Mouse (Mus musculus): ENCODE results near the gene Mink1. TPM values are rescaled to one million over a fixed set of nuclear protein-coding genes. Genes with fewer than 3 reads are reported as not detected.

Gene Mink1
- polyA plus RNA-seq, 1 experiment from 2014 or later, result 16.0 TPM

DNA sequence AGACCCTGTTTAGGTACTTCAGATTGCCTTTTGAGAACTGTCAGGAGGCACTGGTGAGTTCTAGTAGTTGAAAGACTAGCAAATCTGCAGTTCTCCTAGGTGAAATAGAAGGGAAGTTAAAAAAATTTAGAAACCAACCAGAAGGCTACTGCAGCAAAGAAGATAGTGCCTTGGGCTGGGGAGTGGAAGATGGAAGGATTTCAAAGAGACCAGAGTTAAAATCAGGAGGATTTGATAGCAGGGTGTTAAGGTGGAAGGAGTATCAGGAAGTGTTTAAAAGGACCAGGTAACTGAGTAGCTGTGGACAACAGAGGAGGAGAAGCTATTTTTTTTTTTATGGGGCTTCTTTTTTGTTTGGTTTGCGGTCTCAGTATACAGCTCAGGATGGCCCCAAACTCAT is 75.1 kb downstream of the Mink1 start:
- peak overlapping the region; percentile 52 for H3K4me2 ChIP-seq
- DNase-seq (ENCODE audit: low spot score), result no peak
- H3K4me1 ChIP-seq (replicated peaks; ENCODE audit: control insufficient read depth, insufficient read depth, low read length), result peaks cover 34% of the 10 kb centered on the region
- ATAC-seq (replicated peaks; ENCODE audit: low FRiP score), result no peak
- no peak overlapping the region for H3K4me3 ChIP-seq (ENCODE audit: low read depth, low read length)
- H3K36me3 ChIP-seq (ENCODE audit: control insufficient read depth, insufficient read depth, low read length), result 0 out of 2 replicates have a peak, but pooled peaks cover under 1% of the 10 kb centered on the region
- no peaks in the 10 kb centered on the region for H3K9me3 ChIP-seq (ENCODE audit: control insufficient read depth, low read length)
- no peak overlapping the region for H3K9ac ChIP-seq (ENCODE audit: low read depth, low read length)
- WGBS, result 82% methylated on average over 1 of the region's 1 CpGs
- peak overlapping the region; percentile 82 for H3K27ac ChIP-seq (ENCODE audit: low read depth, low read length)
- no peaks in the 10 kb centered on the region for H3K27me3 ChIP-seq (replicated peaks; ENCODE audit: control insufficient read depth, insufficient read depth, low read length)

DNA sequence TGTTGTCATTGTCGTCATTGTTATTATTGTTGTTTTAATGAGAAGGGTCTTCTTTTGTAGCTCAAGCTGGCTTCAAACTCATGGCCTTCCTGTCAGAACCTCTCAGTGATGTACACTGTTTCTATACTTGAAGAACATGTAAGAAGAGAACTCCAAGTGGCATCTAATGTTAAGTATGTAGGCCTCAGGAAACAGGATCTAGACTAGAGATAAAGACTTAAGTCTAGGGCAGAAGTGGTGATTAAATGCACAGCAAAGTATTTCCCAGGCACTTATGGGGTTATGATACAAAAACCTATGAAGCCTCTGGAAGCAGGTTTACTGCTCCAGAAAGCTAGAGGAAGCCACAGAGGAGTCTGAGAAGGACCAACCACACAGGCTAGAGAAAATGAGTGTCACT is 75.6 kb downstream of the Mink1 start:
- ATAC-seq (replicated peaks; ENCODE audit: low FRiP score) (no peak), DNase-seq (ENCODE audit: low spot score) (no peak)
- peak overlapping the region; percentile 23; the same call in 1 of the 2 replicates for H3K4me3 ChIP-seq (ENCODE audit: low read depth, low read length)
- H3K36me3 ChIP-seq (ENCODE audit: control insufficient read depth, insufficient read depth, low read length), result peaks cover 4% of the 10 kb centered on the region; the same call in 1 of the 2 replicates
- H3K27me3 ChIP-seq (replicated peaks; ENCODE audit: control insufficient read depth, insufficient read depth, low read length), result no peaks in the 10 kb centered on the region
- peak overlapping the region; percentile 82 for H3K27ac ChIP-seq (ENCODE audit: low read depth, low read length)
- peak overlapping the region; percentile 47 for H3K9ac ChIP-seq (ENCODE audit: low read depth, low read length)
- no peaks in the 10 kb centered on the region for H3K9me3 ChIP-seq (ENCODE audit: control insufficient read depth, low read length)
- peak overlapping the region; percentile 52 for H3K4me2 ChIP-seq
- H3K4me1 ChIP-seq (replicated peaks; ENCODE audit: control insufficient read depth, insufficient read depth, low read length), result peaks cover 34% of the 10 kb centered on the region
- 57% methylated on average over 1 of the region's 1 CpGs for WGBS

DNA sequence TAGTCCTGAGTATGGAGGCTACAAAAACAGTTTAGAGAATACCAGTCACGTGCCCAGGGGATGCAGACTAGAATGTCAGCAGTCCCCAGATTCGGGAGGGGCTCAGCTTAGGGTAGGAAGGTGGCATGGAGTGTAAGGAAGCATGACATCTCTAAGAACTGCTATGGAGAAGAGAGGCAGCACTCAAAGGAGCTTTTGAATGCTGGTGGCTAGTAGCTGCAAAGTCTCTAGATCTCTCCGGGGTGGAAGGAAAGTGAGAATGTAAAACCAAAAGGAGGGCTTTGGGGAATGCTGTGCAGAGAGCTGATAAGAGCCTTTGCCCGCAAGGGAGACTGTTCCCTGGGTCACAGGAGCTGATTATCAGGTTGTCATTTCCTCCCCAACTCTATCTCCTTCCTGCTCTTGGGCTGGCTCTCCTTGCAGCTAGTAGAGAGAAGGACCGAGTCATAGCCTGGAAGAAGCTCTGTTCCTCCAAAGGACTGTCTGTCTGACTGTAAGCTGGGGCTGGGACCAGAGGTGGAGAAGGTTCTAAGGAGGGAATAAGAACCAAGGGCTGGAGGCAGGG is 76.1 kb downstream of the Mink1 start, which contains the start of gene Gp1ba:
TSS of gene Gp1ba (plus strand) at position 409 of the 565 bp plus-strand sequence.
- peak within 1 kb of the TSS; percentile 52 for H3K4me2 ChIP-seq
- H3K27ac ChIP-seq (ENCODE audit: low read depth, low read length), result peak within 1 kb of the TSS; percentile 82

DNA sequence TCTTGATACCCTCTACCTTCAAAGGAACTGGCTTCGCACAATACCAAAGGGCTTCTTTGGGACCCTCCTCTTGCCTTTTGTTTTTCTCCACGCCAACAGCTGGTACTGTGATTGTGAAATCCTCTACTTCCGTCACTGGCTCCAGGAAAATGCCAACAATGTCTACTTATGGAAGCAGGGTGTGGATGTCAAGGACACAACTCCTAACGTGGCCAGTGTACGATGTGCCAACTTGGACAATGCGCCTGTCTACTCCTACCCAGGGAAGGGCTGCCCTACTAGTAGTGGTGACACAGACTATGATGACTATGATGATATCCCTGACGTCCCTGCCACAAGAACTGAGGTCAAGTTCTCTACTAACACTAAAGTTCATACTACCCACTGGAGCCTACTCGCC is 77.3 kb downstream of the Mink1 start:
- 79% methylated on average over 8 of the region's 8 CpGs for WGBS
- Histone ChIP-seq H3K27ac (ENCODE audit: low read depth, low read length) (0 out of 2 replicates have a peak overlapping the region, but pooled peaks have one; percentile 82), H3K9ac (ENCODE audit: low read depth, low read length) (0 out of 2 replicates have a peak overlapping the region, but pooled peaks have one; percentile 11)

More for the DNA sequence above, 76.1 kb downstream of the Mink1 start, which contains the start of gene Gp1ba:
- Histone ChIP-seq H3K9me3 (ENCODE audit: control insufficient read depth, low read length) (no peaks in the 10 kb centered on the region), H3K4me3 (ENCODE audit: low read depth, low read length) (peak within 1 kb of the TSS; percentile 23), H3K9ac (ENCODE audit: low read depth, low read length) (peak within 1 kb of the TSS; percentile 47), H3K4me1 (replicated peaks; ENCODE audit: control insufficient read depth, insufficient read depth, low read length) (peaks cover 34% of the 10 kb centered on the region), H3K36me3 (ENCODE audit: control insufficient read depth, insufficient read depth, low read length) (peaks cover 4% of the 10 kb centered on the region), H3K27me3 (replicated peaks; ENCODE audit: control insufficient read depth, insufficient read depth, low read length) (no peaks in the 10 kb centered on the region)
- WGBS, result 7% methylated on average over 5 of the region's 5 CpGs
- ATAC-seq (replicated peaks; ENCODE audit: low FRiP score), result peak; percentile 92
- DNase-seq (ENCODE audit: low spot score), result peak; percentile 46

DNA sequence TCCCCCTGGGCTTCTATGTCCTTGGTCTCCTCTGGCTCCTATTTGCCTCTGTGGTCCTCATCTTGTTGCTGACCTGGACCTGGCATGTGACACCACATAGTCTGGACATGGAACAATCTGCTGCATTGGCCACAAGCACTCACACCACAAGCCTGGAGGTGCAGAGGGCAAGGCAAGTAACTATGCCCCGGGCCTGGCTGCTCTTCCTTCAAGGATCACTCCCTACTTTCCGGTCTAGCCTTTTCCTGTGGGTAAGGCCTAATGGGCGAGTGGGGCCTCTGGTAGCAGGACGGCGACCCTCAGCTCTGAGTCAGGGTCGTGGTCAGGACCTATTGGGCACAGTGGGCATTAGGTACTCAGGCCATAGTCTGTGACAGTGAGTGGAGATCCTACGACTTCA is 78.6 kb downstream of the Mink1 start:
- no peaks in the 10 kb centered on the region for H3K27me3 ChIP-seq (replicated peaks; ENCODE audit: control insufficient read depth, insufficient read depth, low read length)
- 76% methylated on average over 7 of the region's 7 CpGs for WGBS
- peak overlapping the region; percentile 45; the same call in 1 of the 2 replicates for H3K9ac ChIP-seq (ENCODE audit: low read depth, low read length)
- DNase-seq (ENCODE audit: low spot score), result no peak
- peak overlapping the region; percentile 25; the same call in 1 of the 2 replicates for H3K4me3 ChIP-seq (ENCODE audit: low read depth, low read length)
- no peak overlapping the region; the same call in 1 of the 2 replicates for H3K4me2 ChIP-seq
- no peak overlapping the region; the same call in 1 of the 2 replicates for H3K27ac ChIP-seq (ENCODE audit: low read depth, low read length)
- H3K36me3 ChIP-seq (ENCODE audit: control insufficient read depth, insufficient read depth, low read length), result peaks cover 17% of the 10 kb centered on the region
- no peak for ATAC-seq (replicated peaks; ENCODE audit: low FRiP score)
- H3K4me1 ChIP-seq (replicated peaks; ENCODE audit: control insufficient read depth, insufficient read depth, low read length), result peaks cover 43% of the 10 kb centered on the region
- H3K9me3 ChIP-seq (ENCODE audit: control insufficient read depth, low read length), result no peaks in the 10 kb centered on the region

More for the DNA sequence above, 77.3 kb downstream of the Mink1 start:
- H3K9me3 ChIP-seq (ENCODE audit: control insufficient read depth, low read length), result no peaks in the 10 kb centered on the region
- H3K4me3 ChIP-seq (ENCODE audit: low read depth, low read length), result peak overlapping the region; percentile 23
- H3K36me3 ChIP-seq (ENCODE audit: control insufficient read depth, insufficient read depth, low read length), result peaks cover 13% of the 10 kb centered on the region
- ATAC-seq (replicated peaks; ENCODE audit: low FRiP score), result no peak
- DNase-seq (ENCODE audit: low spot score), result no peak
- H3K4me1 ChIP-seq (replicated peaks; ENCODE audit: control insufficient read depth, insufficient read depth, low read length), result peaks cover 34% of the 10 kb centered on the region
- no peaks in the 10 kb centered on the region for H3K27me3 ChIP-seq (replicated peaks; ENCODE audit: control insufficient read depth, insufficient read depth, low read length)
- H3K4me2 ChIP-seq, result peak overlapping the region; percentile 52

DNA sequence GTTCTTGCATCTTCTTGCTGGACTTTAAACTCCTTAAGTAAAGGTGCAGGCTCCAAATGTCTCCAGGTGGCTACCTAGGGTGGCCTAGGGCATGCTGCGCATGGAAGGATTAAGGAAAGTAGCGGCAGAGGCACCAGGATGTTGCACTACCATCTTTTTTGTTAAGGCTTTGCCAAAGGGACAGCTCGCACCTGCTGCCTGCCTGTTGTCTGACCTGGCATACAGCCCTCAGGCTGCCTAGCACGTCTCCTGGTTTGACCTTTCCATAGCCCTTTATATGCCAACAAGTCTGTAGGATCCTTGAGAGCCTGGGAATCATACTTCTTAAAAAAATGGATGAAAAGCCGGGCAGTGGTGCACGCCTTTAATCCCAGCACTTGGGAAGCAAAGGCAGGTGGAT is 80.4 kb downstream of the Mink1 start:
- no peak overlapping the region for H3K27ac ChIP-seq (ENCODE audit: low read depth, low read length)
- no peak for ATAC-seq (replicated peaks; ENCODE audit: low FRiP score)
- H3K27me3 ChIP-seq (replicated peaks; ENCODE audit: control insufficient read depth, insufficient read depth, low read length), result no peaks in the 10 kb centered on the region
- no peaks in the 10 kb centered on the region for H3K9me3 ChIP-seq (ENCODE audit: control insufficient read depth, low read length)
- no peak for DNase-seq (ENCODE audit: low spot score)
- 90% methylated on average over 6 of the region's 6 CpGs for WGBS
- H3K4me3 ChIP-seq (ENCODE audit: low read depth, low read length), result no peak overlapping the region
- H3K4me2 ChIP-seq, result peak overlapping the region; percentile 13
- peaks cover 17% of the 10 kb centered on the region for H3K36me3 ChIP-seq (ENCODE audit: control insufficient read depth, insufficient read depth, low read length)
- peaks cover 34% of the 10 kb centered on the region for H3K4me1 ChIP-seq (replicated peaks; ENCODE audit: control insufficient read depth, insufficient read depth, low read length)
- no peak overlapping the region for H3K9ac ChIP-seq (ENCODE audit: low read depth, low read length)

DNA sequence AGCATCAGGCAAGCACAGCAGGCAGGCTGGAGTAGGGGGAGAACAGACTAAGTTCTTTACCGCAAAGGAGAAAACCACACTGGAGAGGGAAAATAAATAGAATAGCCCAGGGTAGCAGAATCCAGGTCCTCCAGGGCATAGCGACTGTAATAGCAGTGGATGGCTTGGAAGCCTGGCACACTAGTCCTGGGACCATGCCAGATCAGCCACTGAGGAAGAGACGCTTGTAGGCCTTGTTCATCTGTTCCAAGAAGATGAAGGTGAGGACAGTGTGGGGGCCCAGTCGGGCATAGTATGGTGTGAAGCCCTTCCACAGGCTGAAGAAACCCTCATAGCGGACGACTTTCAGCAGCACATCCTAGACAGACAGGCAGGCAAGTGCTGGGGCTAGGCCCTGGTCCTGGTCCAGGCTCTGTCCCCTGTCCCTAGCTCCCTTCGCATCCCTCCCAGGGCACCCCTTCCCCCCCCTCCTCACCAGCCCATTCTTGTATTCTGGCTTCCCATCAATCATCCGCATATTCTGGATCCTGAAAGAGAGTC is 82.0 kb downstream of the Mink1 start:
- no peaks in the 10 kb centered on the region for H3K27me3 ChIP-seq (replicated peaks; ENCODE audit: control insufficient read depth, insufficient read depth, low read length)
- 94% methylated on average over 8 of the region's 8 CpGs for WGBS
- no peaks in the 10 kb centered on the region for H3K9me3 ChIP-seq (ENCODE audit: control insufficient read depth, low read length)
- no peak overlapping the region for H3K4me2 ChIP-seq
- ATAC-seq (replicated peaks; ENCODE audit: low FRiP score) (no peak), DNase-seq (ENCODE audit: low spot score) (no peak)
- no peak overlapping the region for H3K4me3 ChIP-seq (ENCODE audit: low read depth, low read length)
- H3K4me1 ChIP-seq (replicated peaks; ENCODE audit: control insufficient read depth, insufficient read depth, low read length), result peaks cover 33% of the 10 kb centered on the region
- peaks cover 25% of the 10 kb centered on the region for H3K36me3 ChIP-seq (ENCODE audit: control insufficient read depth, insufficient read depth, low read length)
- no peak overlapping the region for H3K27ac ChIP-seq (ENCODE audit: low read depth, low read length)
- 0 out of 2 replicates have a peak overlapping the region, but pooled peaks have one; percentile 9 for H3K9ac ChIP-seq (ENCODE audit: low read depth, low read length)

DNA sequence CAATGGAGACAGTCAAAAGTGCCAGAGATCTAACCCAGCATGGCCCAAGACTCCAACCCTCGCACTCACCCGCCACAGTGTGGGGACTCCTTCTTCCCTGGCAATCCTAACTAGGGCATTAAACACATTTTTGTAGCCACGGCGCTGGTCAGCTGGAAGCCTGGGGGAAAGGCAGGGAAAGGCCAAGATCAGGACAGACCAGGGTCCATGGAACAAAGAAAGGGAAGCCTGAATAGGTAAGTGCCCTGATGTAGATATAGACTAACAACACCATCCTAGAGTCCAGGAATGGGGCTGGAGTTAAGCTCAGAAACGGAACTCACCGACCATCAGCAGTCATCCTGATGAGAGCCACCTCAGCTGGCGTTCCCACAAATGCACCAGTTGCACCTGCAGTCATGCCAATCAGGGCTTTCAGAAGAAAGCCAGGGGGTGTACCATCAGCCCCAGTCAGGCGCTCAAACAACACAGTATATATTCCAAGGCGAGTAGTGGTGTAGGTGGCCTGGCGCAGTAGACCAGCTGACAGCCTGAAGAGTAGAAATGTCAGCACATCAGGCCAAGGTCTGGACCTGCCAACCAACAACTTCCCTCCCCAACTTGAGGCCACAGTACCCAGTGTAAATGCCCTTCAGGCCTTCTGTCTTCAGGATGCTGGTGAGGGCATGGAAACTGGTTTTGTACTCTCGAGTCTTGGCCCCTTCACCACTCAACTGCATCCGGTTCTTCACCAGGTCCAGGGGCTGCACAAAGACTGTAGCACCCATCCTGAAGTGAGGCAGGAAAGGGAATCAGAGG is 83.0 kb downstream of the Mink1 start:
- Histone ChIP-seq H3K36me3 (ENCODE audit: control insufficient read depth, insufficient read depth, low read length) (peaks cover 33% of the 10 kb centered on the region), H3K9ac (ENCODE audit: low read depth, low read length) (peak overlapping the region; percentile 70), H3K4me2 (peak overlapping the region; percentile 82), H3K27me3 (replicated peaks; ENCODE audit: control insufficient read depth, insufficient read depth, low read length) (no peaks in the 10 kb centered on the region), H3K9me3 (ENCODE audit: control insufficient read depth, low read length) (no peaks in the 10 kb centered on the region), H3K4me3 (ENCODE audit: low read depth, low read length) (peak overlapping the region; percentile 92), H3K4me1 (replicated peaks; ENCODE audit: control insufficient read depth, insufficient read depth, low read length) (peaks cover 34% of the 10 kb centered on the region), H3K27ac (ENCODE audit: low read depth, low read length) (peak overlapping the region; percentile 81)
- WGBS, result 87% methylated on average over 12 of the region's 12 CpGs
- no peak for ATAC-seq (replicated peaks; ENCODE audit: low FRiP score)
- DNase-seq (ENCODE audit: low spot score), result no peak
